Comparison of ENCODE assay signal across 8 mouse cellular contexts in the genomic region with DNA sequence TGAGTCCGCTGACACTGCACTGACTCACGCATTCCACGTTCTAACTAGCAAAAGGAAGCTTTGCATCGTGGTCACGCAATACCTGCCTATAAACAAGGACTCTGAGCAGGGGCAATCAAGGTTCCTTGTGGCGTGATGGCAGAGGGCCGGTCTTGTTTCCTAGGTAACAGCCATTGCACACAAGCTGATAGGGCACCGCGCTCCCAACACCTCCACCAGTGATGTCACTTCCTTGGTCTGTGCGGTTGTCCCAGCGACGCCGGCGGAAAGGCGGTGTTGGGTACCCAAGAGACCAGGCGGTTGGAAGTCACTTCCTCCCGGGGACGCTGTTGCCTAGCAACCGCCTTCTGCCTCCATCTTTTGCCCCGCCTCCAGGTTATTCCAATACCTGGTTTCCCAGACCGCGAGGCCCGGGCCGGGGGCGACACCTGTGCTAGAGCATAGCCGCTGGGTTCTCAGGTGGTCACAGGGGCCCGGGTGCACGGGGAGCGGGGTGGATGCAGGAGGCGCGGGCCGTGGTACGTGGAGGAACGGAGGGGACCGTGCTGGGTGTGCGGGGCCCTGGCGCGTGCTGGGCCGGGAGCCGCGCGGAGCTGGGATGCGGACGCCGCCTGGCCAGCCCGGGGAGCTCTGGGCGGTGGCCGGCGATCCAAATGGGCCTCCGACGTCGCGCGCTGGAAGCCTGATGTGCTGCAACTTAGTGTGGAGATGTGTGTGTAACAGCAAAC. TPM values are rescaled to one million over a fixed set of nuclear protein-coding genes. Genes with fewer than 3 reads are reported as not detected.
DNase-seq lines count a peak whose midpoint lies in the region; ATAC-seq and TF ChIP-seq lines count a peak whose summit lies in the region.

Map9 (plus strand) TSS at position 248 of the 728 bp plus-strand sequence.

- H3K4me1 ChIP-seq in hindbrain, embryonic 13.5 days (replicated peaks): peaks cover 7% of the 10 kb centered on the region

- CTCF ChIA-PET in Patski (lab: Charles Lee): interaction anchor here (0.8 kb wide), 1 partner anchor 311 kb away, joined by 3 read pairs; no protein-coding TSS in a partner anchor

- in situ Hi-C loops in Patski (cut with MboI; ENCODE audit: low pct_unique_long_range_greater_than_20kb): loop anchor here (25.0 kb wide), 1 partner anchor 704 kb away; the partner anchor contains the start of gene Plrg1

- no peaks in the 10 kb centered on the region for H3K9me3 ChIP-seq in hindbrain, embryonic 13.5 days

- DNase-seq in Patski (ENCODE audit: low read depth, low spot score): peak; percentile 98
- peak; percentile 98 to 99 for DNase-seq in cerebellum, postnatal 10 days
- DNase-seq in frontal cortex, postnatal 25 days (ENCODE audit: low spot score in 2 of 2): peak; percentile 93 to 94
- DNase-seq in layer of hippocampus, postnatal 14 days (ENCODE audit: low spot score in 2 of 2): peak; percentile 95 to 99
- peak; percentile 97 for DNase-seq in lung, postnatal 10 days
- DNase-seq in ovary, postnatal 14 days (ENCODE audit: low spot score): peak; percentile 84
- peak; percentile 90 to 94 for DNase-seq in thymus, postnatal 10 days (ENCODE audit: low spot score in 2 of 2)

- H3K27ac ChIP-seq in hindbrain, embryonic 13.5 days: peak within 1 kb of the TSS; percentile 86

- peak; percentile 100 for ATAC-seq in Patski
- peak; percentile 100 for ATAC-seq in hindbrain, embryonic 13.5 days (ENCODE audit: low FRiP score)

- POLR2A ChIA-PET in Patski (lab: Charles Lee): no interaction called here

- H3K9ac ChIP-seq in hindbrain, embryonic 13.5 days: peak within 1 kb of the TSS; percentile 84

- H3K4me3 ChIP-seq in hindbrain, embryonic 13.5 days: peak within 1 kb of the TSS; percentile 86

- peaks cover 9% of the 10 kb centered on the region for H3K27me3 ChIP-seq in Patski
- H3K27me3 ChIP-seq in hindbrain, embryonic 13.5 days: 0 out of 2 replicates have a peak, but pooled peaks cover 2% of the 10 kb centered on the region

- peaks cover 17% of the 10 kb centered on the region for H3K36me3 ChIP-seq in hindbrain, embryonic 13.5 days

- WGBS in hindbrain, embryonic 13.5 days: 0% methylated on average over 54 of the region's 54 CpGs

- peak within 1 kb of the TSS; percentile 57 for H3K4me2 ChIP-seq in hindbrain, embryonic 13.5 days

- no peak for TF ChIP-seq CTCF in Patski (IDR thresholded peaks at IDR 0.05)

RNA-seq across cellular contexts. Expression of gene Map9, which starts in this region (rescaled TPM):
- polyA plus RNA-seq in Patski (2021): 9.6 TPM
- 46.1 and 47.1 TPM in 2 replicates for polyA plus RNA-seq in hindbrain, embryonic 13.5 days (2015; fragmentation: Nextera tagmentation; extraction: Ambion mirVana)
- 10 to 100 TPM; 90.2 to 94.9 TPM for total RNA-seq in layer of hippocampus, postnatal 14 days (2021)

Comparison
In these comparisons a context has a peak if more than half of its experiments do, and no peak if none do; other contexts are left out.
1. Peak in every context shown above with its lines: DNase-seq, ATAC-seq, H3K4me3 ChIP-seq and H3K27ac ChIP-seq.